Mouse (Mus musculus) common myeloid progenitor, adult 5-6 weeks (primary cell): Measurements from ENCODE around the gene Gm10283. TPM values are rescaled to one million over a fixed set of nuclear protein-coding genes. Genes with fewer than 3 reads are reported as not detected.
"Not testable (repeated sequence)": the region's sequence is repeated elsewhere in the genome, so short reads cannot be mapped to it uniquely, and the experiment has no call there.

Experiments
- ATAC-seq: replicated peaks from 2 replicates; pipeline ENCODE4 v1.8.0; 2016; ENCODE audit warnings: low read depth, mild to moderate bottlenecking, moderate TSS enrichment, inconsistent platforms; ENCODE audit not compliant: poor library complexity, severe bottlenecking
- total RNA-seq: library from RNA; stranded (forward); fragments of 200-1000, 187-1606 nt; gene quantifications from 2 replicates; pipeline ENCODE4 v1.2.3, GENCODE M21; 2017

Gm10283 gene
- total RNA-seq = not detected in 2 replicates

- no peak for ATAC-seq
Measured at GRCm38 (mm10) chr8:60503098-60503497, at the start of gene Gm10283. Gm10283 (minus strand) TSS chr8:60503198.

DNA sequence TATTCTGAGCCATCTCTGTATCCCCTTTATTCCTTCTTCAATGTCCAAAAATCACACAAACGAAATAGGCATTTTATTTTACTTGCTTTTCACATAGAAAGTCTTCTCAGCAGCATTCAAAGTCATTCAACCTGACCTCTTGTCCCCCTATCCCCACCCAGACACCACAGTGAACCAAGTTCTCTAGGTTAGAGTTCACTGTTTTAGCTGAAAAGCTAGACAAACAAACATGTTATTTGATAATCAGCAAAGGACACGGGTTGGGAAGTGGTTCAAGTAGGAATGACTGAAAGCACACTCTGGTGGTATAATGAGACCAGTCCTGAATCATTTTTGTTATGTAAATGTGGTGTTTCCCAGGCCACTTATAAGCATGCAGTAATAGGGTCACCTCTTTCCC is 31.9 kb upstream of the Gm10283 start:
- ATAC-seq = no peak

- ATAC-seq = no peak
Measured at GRCm38 (mm10) chr8:60518286-60518685, 15.3 kb upstream of the Gm10283 start.

GRCm38 (mm10) chr8:60505653-60506521 is 2.9 kb upstream of the Gm10283 start, which contains the start of gene Aadat:
Aadat (plus strand) TSS chr8:60505932.
- peak; percentile 98 for ATAC-seq

DNA sequence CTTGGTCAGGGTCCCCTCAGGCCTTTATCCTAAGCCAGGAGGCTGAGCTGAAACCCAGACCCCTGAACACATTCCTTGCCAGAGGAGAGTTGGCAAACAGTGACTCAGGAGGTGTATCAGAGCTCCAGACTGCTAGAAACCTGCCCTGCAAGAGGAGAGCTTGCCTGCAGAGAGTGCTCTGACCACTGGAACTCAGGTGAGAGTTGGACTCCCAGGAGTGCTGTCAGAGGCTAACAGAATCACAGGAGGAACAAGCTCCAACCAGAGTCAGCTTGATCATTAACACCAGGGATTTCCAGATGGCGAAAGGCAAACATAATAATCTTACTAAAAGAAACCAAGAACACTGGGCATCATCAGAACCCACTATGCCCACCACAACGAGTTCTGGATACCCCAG is 8.0 kb downstream of the Gm10283 start:
- ATAC-seq = not testable (repeated sequence)

GRCm38 (mm10) chr8:60494606-60495005 is 8.4 kb downstream of the Gm10283 start:
- no peak for ATAC-seq

DNA sequence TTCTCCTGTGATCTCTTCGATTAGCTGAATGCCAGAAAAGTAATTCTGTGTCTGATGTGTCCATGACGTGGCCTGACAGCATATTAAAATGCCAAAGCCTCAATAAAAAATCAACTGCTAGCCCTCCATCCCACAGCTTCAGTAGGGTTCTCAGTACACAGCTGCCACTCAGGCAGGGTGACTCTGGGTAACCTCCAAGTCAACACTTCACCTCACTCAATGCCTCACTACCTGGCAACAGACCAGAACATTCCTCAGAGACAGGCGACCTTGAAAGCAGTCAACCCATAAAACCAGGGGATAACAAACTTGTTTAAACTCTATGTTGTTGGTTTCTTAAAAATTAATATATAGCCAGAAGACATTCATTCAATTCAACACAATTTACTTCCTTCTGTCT is 10.5 kb downstream of the Gm10283 start:
- no peak for ATAC-seq

- ATAC-seq = no peak
Measured at GRCm38 (mm10) chr8:60491871-60492270, 11.1 kb downstream of the Gm10283 start.

DNA sequence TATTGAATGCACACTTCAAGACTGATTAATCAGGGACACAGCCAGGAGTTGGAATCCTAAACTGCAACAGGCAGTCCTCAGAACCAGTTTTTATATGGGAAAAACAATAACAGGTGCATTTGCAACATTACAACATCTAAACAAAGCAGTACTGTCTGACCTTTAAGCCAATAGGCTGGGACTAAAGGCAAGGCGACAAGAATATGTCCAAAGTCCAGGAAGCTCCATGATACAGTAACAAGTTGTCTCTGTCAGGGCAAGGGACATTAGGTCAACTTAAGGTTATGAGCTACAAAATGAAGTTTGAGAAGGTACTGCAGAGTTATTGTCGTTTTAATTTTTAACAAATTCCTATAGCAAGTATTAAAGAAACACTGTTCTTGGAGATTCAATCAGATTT is 12.9 kb downstream of the Gm10283 start:
- no peak for ATAC-seq

GRCm38 (mm10) chr8:60466686-60467335 is 36.2 kb downstream of the Gm10283 start:
- ATAC-seq = peak; percentile 93

DNA sequence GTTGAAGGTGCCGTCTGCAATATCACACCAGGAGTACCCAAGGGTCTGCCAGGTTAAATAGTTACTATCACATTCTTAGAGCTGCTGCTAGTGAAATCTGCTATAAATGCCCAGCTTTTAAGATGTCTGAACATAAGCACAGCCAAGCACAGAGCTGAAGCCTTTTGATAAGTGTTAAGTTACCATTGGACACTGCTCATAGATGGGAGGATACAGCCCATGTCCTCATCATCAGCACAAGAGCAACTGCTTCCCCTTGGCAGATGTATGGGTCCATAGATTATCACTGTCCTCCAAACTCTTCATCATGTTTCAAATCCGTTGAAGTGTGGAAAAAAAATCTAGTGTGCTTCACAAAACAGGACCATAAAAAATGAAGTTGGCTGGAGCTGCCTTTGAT is 53.7 kb downstream of the Gm10283 start:
- no peak for ATAC-seq

- no peak for ATAC-seq
Measured at GRCm38 (mm10) chr8:60444989-60445388, 58.0 kb downstream of the Gm10283 start.

- no peak for ATAC-seq
Measured at GRCm38 (mm10) chr8:60438557-60438956, 64.4 kb downstream of the Gm10283 start.

GRCm38 (mm10) chr8:60436872-60437271 is 66.1 kb downstream of the Gm10283 start:
- ATAC-seq = no peak

GRCm38 (mm10) chr8:60432649-60433048 is 70.3 kb downstream of the Gm10283 start:
- no peak for ATAC-seq

DNA sequence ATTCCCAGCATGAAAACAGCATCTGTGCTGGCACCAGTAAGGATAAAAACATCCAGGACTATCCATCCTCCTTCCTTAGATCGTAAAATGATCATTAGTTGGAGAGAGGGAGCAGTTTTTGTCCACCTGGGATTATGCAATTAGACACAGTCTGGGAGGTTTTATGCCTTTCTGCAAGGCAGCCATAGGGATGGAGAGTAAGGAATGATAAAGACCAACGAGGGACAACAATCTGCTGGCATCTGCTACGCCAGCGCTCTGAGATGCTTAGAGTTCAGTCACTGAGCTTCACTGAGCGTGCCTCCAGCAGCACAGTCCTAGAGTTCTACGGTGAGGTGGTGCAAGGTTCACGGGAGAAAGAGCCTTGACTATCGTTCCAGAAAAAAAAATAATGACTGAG is 96.6 kb downstream of the Gm10283 start:
- no peak for ATAC-seq

DNA sequence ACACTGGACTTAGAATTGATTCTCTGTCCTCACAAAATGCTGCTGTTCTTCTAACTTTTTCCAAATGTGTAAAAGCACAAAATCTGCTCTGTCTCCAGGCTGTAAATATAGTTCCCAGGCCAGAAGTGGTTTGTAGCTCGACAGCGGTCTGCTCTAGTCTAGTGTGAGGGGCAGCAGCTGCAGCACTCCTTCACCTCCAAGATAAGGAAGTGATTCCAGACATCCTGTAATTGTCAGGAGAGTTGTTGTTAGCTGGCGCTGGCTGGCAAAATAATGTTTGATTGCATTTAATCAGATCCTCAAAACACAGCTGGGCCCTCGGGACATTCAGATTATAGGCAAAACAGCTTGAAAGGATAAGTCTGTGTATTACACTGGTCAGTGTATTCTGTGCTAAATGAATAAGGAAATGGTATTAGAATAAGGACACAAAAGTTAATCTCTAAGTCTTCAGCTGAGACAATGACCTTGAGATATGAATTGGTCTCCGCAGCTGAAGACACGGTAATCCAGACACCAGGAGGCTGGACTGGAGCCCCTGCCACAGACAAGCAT is 97.9 kb downstream of the Gm10283 start:
- ATAC-seq = no peak

- no peak for ATAC-seq
Measured at GRCm38 (mm10) chr8:60393675-60394074, 109.3 kb downstream of the Gm10283 start.

- ATAC-seq = no peak
Measured at GRCm38 (mm10) chr8:60386589-60386988, 116.4 kb downstream of the Gm10283 start.
